Mouse (Mus musculus): ENCODE results near the gene Trpm5. TPM values are rescaled to one million over a fixed set of nuclear protein-coding genes. Genes with fewer than 3 reads are reported as not detected.

Trpm5 gene
- 5.1 and 6.3 TPM in 2 replicates for polyA plus RNA-seq (2015; fragmentation: Nextera tagmentation; extraction: Ambion mirVana)

DNA sequence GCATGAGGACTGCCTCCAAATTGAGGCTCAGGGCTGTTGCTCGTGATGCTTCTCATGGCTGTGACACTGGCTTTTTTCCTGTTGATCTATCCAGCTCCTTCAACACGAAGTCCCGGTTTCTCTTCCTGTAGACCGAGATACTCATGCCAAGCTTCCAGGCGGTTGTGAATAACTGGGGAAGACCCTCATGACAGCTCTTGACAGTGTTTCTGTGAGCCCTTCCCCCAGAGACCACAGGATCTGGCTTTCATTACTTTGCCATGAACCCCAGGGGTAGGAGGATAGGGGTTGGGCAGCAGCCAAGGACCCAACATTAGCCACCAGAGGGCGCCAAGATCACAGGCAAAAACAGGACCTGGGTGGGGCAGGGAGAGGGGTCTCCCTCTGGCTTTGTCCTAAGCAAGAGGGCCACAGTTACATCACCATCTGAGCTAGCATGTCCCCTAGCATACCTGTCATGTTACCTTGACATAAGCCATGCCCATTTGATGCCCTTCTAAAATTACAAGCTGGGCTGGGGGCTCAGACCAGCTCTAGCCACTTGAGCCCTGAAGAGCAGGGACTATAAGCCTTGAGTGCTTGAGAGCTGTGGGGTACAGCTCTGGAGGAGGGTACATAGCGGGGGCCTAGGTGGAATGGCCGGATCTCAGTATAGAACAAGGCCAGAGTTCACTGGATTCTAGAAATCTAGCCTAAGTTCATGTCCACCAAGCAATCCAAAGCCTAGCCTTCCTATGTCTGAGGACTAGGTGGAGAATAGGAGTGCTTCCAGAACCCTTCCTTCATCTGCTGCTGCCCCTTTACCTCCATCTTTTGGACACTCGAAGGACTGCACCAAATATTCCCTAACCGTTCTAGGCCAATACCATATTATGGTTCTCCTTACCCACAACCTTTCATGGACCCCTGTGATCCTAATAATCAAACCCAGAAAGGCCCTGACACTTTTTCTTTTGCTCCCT lies at the start of gene Trpm5:
Gene Trpm5, minus strand, starts transcription at position 51 of the 962 bp plus-strand sequence.

GRCm38 (mm10) chr7:143106062-143106461 lies 11.6 kb upstream of the Trpm5 start, which contains the start of gene Kcnq1:
Kcnq1 (plus strand) TSS chr7:143106362.

DNA sequence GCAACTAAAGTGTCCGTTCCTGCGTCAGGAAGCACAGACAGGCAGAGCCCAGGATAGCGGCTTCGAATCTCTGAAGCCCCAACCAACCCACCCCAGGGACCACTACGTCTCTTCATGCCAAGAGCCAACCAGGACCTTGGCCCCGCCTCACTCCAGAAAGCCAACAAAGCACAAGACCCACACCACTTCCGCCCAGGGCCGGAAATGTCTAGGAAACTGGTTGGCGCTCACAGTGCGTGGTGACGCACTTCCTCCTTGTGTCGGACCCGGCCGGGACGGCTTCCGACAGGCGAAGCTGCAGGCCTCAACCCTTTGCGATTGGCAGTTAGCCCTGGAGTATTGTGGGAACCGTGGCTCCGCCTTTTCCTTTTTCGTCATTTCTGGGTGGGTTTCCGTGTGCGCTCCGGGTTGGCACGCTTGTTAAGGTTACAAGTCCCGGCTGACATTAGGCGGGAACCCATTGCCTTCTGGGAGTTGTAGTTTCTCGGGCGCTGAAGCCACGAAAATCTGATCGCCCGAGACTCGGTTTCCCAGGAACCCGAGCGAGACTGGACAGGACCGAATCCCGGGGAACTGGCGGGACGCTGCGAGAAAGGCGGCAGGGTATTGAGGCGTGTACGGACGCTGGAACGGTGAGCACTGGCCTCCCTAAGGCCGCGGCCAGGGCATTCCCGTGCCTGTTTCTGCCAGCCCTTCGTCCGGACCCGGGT lies 25.4 kb downstream of the Trpm5 start, which contains the start of gene Tssc4:
Gene Tssc4, plus strand, starts transcription at position 368 of the 710 bp plus-strand sequence.

DNA sequence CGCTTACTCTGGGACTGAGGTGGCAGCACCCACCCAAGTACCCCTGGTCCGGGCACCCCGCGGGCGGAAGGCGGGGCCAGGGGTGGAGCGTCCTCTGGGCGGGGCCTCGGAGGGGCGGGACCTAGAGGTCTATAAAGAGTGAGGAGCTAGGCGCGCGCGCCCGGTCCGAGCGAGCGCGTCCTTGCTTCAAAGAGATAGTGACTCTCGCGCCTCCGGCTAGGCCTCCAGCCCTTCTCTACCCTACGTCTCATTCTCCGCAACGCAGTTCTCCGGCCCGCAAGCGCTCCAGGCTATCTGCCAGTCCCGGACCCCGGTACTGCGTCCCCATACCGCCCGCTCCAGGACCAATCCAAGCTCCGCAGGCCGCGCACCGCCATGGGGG lies 41.8 kb downstream of the Trpm5 start, which contains the start of gene Cd81:
Gene Cd81, plus strand, starts transcription at position 114 of the 382 bp plus-strand sequence.

Other genes starting within 250 kb of the Trpm5 start
- gene Th, start 163.5 kb downstream of the Trpm5 start, polyA plus RNA-seq (2015; fragmentation: Nextera tagmentation; extraction: Ambion mirVana), result 1.3 and 1.4 TPM in 2 replicates
- gene Ascl2, start 125.4 kb downstream of the Trpm5 start, polyA plus RNA-seq (2015; fragmentation: Nextera tagmentation; extraction: Ambion mirVana), result 0.23 and 0.37 TPM in 2 replicates
- 1.5 and 2.0 TPM in 2 replicates for gene Tspan32, start 89.6 kb downstream of the Trpm5 start, polyA plus RNA-seq (2015; fragmentation: Nextera tagmentation; extraction: Ambion mirVana)
- gene Cd81, start 41.9 kb downstream of the Trpm5 start, polyA plus RNA-seq (2015; fragmentation: Nextera tagmentation; extraction: Ambion mirVana), result 489 and 494 TPM in 2 replicates
- gene Tssc4, start 25.4 kb downstream of the Trpm5 start, polyA plus RNA-seq (2015; fragmentation: Nextera tagmentation; extraction: Ambion mirVana), result 31.6 and 34.4 TPM in 2 replicates
- 4.8 and 5.0 TPM in 2 replicates for gene Kcnq1, start 11.7 kb upstream of the Trpm5 start, polyA plus RNA-seq (2015; fragmentation: Nextera tagmentation; extraction: Ambion mirVana)